Mouse (Mus musculus) G1E (cell line): ENCODE measurements around the gene Rccd1. TPM values are rescaled to one million over a fixed set of nuclear protein-coding genes. Genes with fewer than 3 reads are reported as not detected.

Experiments used
- ATAC-seq: 2 replicates; pipeline ENCODE4 v1.8.0; 2016; ENCODE audit warnings: mild to moderate bottlenecking; ENCODE audit not compliant: insufficient number of reproducible peaks, poor library complexity, low FRiP score, severe bottlenecking; ENCODE audit errors: extremely low read depth
- DNase-seq: peaks from one replicate; pipeline ENCODE4 v3.0.0; 2012; ENCODE audit warnings: low spot score
- H3K27me3 ChIP-seq: 2 replicates; pipeline ENCODE4 v1.6.1; 2012; ENCODE audit warnings: mild to moderate bottlenecking, low read length, inconsistent platforms; ENCODE audit not compliant: insufficient read depth
- H3K36me3 ChIP-seq: replicated peaks from 2 replicates; pipeline ENCODE3; 2012; ENCODE audit warnings: mild to moderate bottlenecking, inconsistent platforms
- H3K4me1 ChIP-seq: 2 replicates; pipeline ENCODE4 v1.6.1; 2012; ENCODE audit warnings: low read depth, low read length, inconsistent platforms, mixed read lengths; ENCODE audit not compliant: insufficient read depth
- H3K4me3 ChIP-seq: 2 replicates; pipeline ENCODE4 v1.5.1; 2012; ENCODE audit warnings: low read depth, mild to moderate bottlenecking, inconsistent platforms, low read length, moderate library complexity, mixed read lengths
- H3K9me3 ChIP-seq: replicated peaks from 2 replicates; pipeline ENCODE4 v1.6.1; 2012; ENCODE audit warnings: inconsistent platforms
- CTCF ChIP-seq: IDR thresholded peaks from 2 replicates; pipeline ENCODE4 v1.5.1; 2012; ENCODE audit warnings: low read depth, low read length, inconsistent platforms, mixed read lengths
- GATA1 ChIP-seq: IDR thresholded peaks from 2 replicates; pipeline ENCODE4 v1.6.1; 2012; ENCODE audit warnings: borderline replicate concordance, low read length, inconsistent platforms, mixed read lengths
- GATA2 ChIP-seq: IDR thresholded peaks from 2 replicates; pipeline ENCODE4 v1.6.1; 2012; ENCODE audit warnings: low read depth, low read length, inconsistent platforms, borderline replicate concordance
- POLR2AphosphoS5 ChIP-seq: IDR thresholded peaks from 2 replicates; pipeline ENCODE4 v1.6.1; 2012; ENCODE audit warnings: low read depth, low read length, inconsistent platforms; ENCODE audit not compliant: insufficient replicate concordance
- TAL1 ChIP-seq: conservative IDR thresholded peaks from 2 replicates; pipeline ENCODE4 v1.6.1; 2012; ENCODE audit warnings: low read depth, low read length, inconsistent platforms, mixed read lengths
- polyA plus RNA-seq: library from polyadenylated mRNA; stranded (reverse); fragments of >175 nt; gene quantifications from 2 replicates; pipeline ENCODE4 v1.2.3, GENCODE M21; 2012
- total RNA-seq, 2 experiments: library from RNA; stranded (forward) in 1 of 2; stranded (reverse) in 1 of 2; fragments of 200-1000 nt in 1 of 2; fragments of >200 nt in 1 of 2; fragmentation: Nextera tagmentation in 1 of 2; gene quantifications; 2 replicates each; pipeline ENCODE4 v1.2.3; 2014 to 2017

Rccd1 gene
- total and polyA plus RNA-seq, 3 experiments, result 14.3 to 27.8 (median 25.8) TPM

DNA sequence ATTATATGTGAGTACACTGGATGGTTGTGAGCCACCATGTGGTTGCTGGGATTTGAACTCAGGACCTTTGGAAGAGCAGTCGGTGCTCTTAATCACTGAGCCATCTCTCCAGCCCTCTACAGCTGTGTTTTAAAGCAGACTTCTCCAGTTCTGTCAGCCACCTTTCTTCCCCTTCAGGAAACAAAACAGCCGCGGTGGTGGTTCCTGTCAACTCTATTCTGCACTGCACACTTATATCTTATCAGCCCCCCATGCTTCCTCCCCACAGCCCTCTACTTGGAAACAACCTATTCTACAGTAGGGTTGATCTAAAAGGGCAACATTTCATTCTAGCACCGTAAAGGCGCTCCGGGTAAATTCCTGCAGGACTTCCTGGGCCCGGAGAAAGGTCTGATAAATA lies 77.4 kb downstream of the Rccd1 start:
- no peak for ATAC-seq
- H3K9me3 ChIP-seq, result peaks cover 4% of the 10 kb centered on the region

DNA sequence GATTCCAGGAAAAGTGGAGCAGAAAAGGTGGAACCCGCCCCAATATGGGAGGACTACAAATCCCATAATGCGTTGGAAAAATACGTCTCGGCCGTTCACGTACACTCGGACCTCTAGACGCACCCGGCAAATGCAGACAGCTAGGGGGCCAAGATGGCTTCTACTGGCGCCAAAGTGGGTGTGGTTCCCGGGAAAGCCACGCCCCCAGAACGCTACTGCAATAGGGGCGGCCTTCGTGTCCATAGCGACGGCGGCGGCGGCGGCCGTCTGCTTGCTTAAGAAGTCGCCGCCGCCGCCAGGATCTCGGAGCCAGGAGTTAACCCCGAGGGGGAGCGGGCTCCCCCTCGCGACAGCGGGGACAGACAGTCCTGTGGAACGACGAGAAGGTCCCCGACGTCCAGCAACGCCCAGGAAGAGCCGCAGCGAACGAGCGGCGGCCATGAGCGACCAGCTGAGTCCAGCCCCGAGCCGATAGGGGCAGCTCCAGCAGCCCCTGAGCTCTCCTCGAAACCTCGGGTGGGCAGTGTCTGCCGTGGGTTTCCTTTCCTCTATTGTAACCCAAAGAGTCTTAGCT lies 78.0 kb downstream of the Rccd1 start, which contains the start of gene Ttll13:
TSS of gene Ttll13 (plus strand) at position 229 of the 574 bp plus-strand sequence.
- H3K36me3 ChIP-seq, result peaks cover 13% of the 10 kb centered on the region
- peaks cover 16% of the 10 kb centered on the region for H3K4me1 ChIP-seq
- no peaks in the 10 kb centered on the region; the same call in 1 of the 2 replicates for H3K27me3 ChIP-seq
- DNase-seq (peak; percentile 84), ATAC-seq (peak; percentile 98)
- TF ChIP-seq POLR2AphosphoS5, result no peak
- no peak for TF ChIP-seq TAL1
- TF ChIP-seq CTCF, result no peak
- no peak for TF ChIP-seq GATA1
- TF ChIP-seq GATA2, result no peak
- peaks cover 4% of the 10 kb centered on the region for H3K9me3 ChIP-seq
- peak within 1 kb of the TSS; percentile 78 for H3K4me3 ChIP-seq

More for the DNA sequence above, 77.4 kb downstream of the Rccd1 start:
- DNase-seq, result no peak
- Histone ChIP-seq H3K27me3 (no peaks in the 10 kb centered on the region; the same call in 1 of the 2 replicates), H3K36me3 (peaks cover 7% of the 10 kb centered on the region), H3K4me3 (no peak overlapping the region; the same call in 1 of the 2 replicates), H3K4me1 (peaks cover 18% of the 10 kb centered on the region)
- TF ChIP-seq POLR2AphosphoS5 (no peak), GATA2 (no peak), TAL1 (no peak), GATA1 (no peak), CTCF (no peak)

DNA sequence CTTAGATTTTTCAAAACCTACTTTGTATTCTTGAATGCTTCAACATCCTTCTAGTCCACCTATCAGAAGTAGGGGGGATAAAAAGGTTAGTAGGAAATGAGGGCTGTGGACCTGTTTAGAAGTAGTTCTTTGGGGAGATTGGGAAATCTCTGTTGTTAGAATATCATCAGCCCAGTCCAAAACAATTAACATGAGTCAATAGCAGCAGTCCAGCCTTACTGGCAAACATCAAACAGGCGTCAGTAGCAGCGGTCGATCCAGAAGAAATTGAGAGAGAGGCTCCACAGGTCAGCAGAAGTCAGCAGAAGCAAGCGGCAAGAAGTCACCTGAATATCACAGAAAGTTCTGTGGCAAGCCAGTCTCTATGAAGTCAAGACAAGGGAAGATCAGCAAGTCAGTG lies 79.4 kb downstream of the Rccd1 start:
- H3K27me3 ChIP-seq, result no peaks in the 10 kb centered on the region; the same call in 1 of the 2 replicates
- TF ChIP-seq POLR2AphosphoS5 (no peak), GATA2 (no peak), CTCF (no peak), TAL1 (no peak), GATA1 (no peak)
- DNase-seq, result no peak
- H3K9me3 ChIP-seq, result peaks cover 4% of the 10 kb centered on the region
- ATAC-seq, result no peak
- H3K36me3 ChIP-seq, result peaks cover 26% of the 10 kb centered on the region
- no peak overlapping the region for H3K4me3 ChIP-seq
- peaks cover 8% of the 10 kb centered on the region for H3K4me1 ChIP-seq

Other genes starting within 250 kb of the Rccd1 start
- 58.5 and 87.5 TPM in 2 replicates for gene Idh2, start 209.1 kb downstream of the Rccd1 start, total RNA-seq (2014; fragmentation: Nextera tagmentation)
- 98.7 and 106 TPM in 2 replicates for gene Idh2, start 209.1 kb downstream of the Rccd1 start, total RNA-seq (2017)
- 90.0 and 114 TPM in 2 replicates for gene Idh2, start 209.1 kb downstream of the Rccd1 start, polyA plus RNA-seq
- 35.6 and 69.0 TPM in 2 replicates for gene Sema4b, start 137.6 kb downstream of the Rccd1 start, total RNA-seq (2014; fragmentation: Nextera tagmentation)
- 21.7 and 23.9 TPM in 2 replicates for gene Sema4b, start 137.6 kb downstream of the Rccd1 start, total RNA-seq (2017)
- gene Sema4b, start 137.6 kb downstream of the Rccd1 start, polyA plus RNA-seq, result 19.0 and 26.5 TPM in 2 replicates
- gene Cib1, start 91.6 kb downstream of the Rccd1 start, total RNA-seq (2014; fragmentation: Nextera tagmentation), result 35.2 and 44.2 TPM in 2 replicates
- gene Cib1, start 91.6 kb downstream of the Rccd1 start, total RNA-seq (2017), result 82.9 and 124 TPM in 2 replicates
- 43.6 and 49.6 TPM in 2 replicates for gene Cib1, start 91.6 kb downstream of the Rccd1 start, polyA plus RNA-seq
- 10.2 and 14.1 TPM in 2 replicates for gene Gdpgp1, start 91.6 kb downstream of the Rccd1 start, total RNA-seq (2014; fragmentation: Nextera tagmentation)
- gene Gdpgp1, start 91.6 kb downstream of the Rccd1 start, total RNA-seq (2017), result 5.9 and 6.2 TPM in 2 replicates
- gene Gdpgp1, start 91.6 kb downstream of the Rccd1 start, polyA plus RNA-seq, result 3.7 and 3.8 TPM in 2 replicates
- 1.5 and 3.7 TPM in 2 replicates for gene Ttll13, start 78.1 kb downstream of the Rccd1 start, total RNA-seq (2014; fragmentation: Nextera tagmentation)
- 0.35 and 3.3 TPM in 2 replicates for gene Ttll13, start 78.1 kb downstream of the Rccd1 start, total RNA-seq (2017)
- gene Ttll13, start 78.1 kb downstream of the Rccd1 start, polyA plus RNA-seq, result 0.13 and 0.26 TPM in 2 replicates
- gene Ngrn, start 63.2 kb downstream of the Rccd1 start, total RNA-seq (2014; fragmentation: Nextera tagmentation), result 40.6 and 61.3 TPM in 2 replicates
- gene Ngrn, start 63.2 kb downstream of the Rccd1 start, total RNA-seq (2017), result 76.2 and 82.7 TPM in 2 replicates
- 41.9 and 43.6 TPM in 2 replicates for gene Ngrn, start 63.2 kb downstream of the Rccd1 start, polyA plus RNA-seq
- 50.7 and 77.5 TPM in 2 replicates for gene Vps33b, start 54.8 kb downstream of the Rccd1 start, total RNA-seq (2014; fragmentation: Nextera tagmentation)
- 29.7 and 33.2 TPM in 2 replicates for gene Vps33b, start 54.8 kb downstream of the Rccd1 start, total RNA-seq (2017)
- gene Vps33b, start 54.8 kb downstream of the Rccd1 start, polyA plus RNA-seq, result 4.1 and 4.3 TPM in 2 replicates
- 188 and 229 TPM in 2 replicates for gene Prc1, start 30.0 kb downstream of the Rccd1 start, total RNA-seq (2014; fragmentation: Nextera tagmentation)
- gene Prc1, start 30.0 kb downstream of the Rccd1 start, total RNA-seq (2017), result 158 and 161 TPM in 2 replicates
- gene Prc1, start 30.0 kb downstream of the Rccd1 start, polyA plus RNA-seq, result 13.4 and 14.6 TPM in 2 replicates
- gene Unc45a, start 16.6 kb upstream of the Rccd1 start, total RNA-seq (2014; fragmentation: Nextera tagmentation), result 14.9 and 19.9 TPM in 2 replicates
- gene Unc45a, start 16.6 kb upstream of the Rccd1 start, total RNA-seq (2017), result 24.1 and 27.1 TPM in 2 replicates
- gene Unc45a, start 16.6 kb upstream of the Rccd1 start, polyA plus RNA-seq, result 37.4 and 39.0 TPM in 2 replicates
- 64.8 and 66.3 TPM in 2 replicates for gene Hddc3, start 18.6 kb upstream of the Rccd1 start, total RNA-seq (2014; fragmentation: Nextera tagmentation)
- gene Hddc3, start 18.6 kb upstream of the Rccd1 start, total RNA-seq (2017), result 114 and 124 TPM in 2 replicates
- 48.9 and 55.0 TPM in 2 replicates for gene Hddc3, start 18.6 kb upstream of the Rccd1 start, polyA plus RNA-seq
- gene Man2a2, start 46.9 kb upstream of the Rccd1 start, total RNA-seq (2014; fragmentation: Nextera tagmentation), result 58.7 and 63.1 TPM in 2 replicates
- gene Man2a2, start 46.9 kb upstream of the Rccd1 start, total RNA-seq (2017), result 49.3 and 57.3 TPM in 2 replicates
- gene Man2a2, start 46.9 kb upstream of the Rccd1 start, polyA plus RNA-seq, result 31.7 and 37.0 TPM in 2 replicates
- gene Fes, start 63.5 kb upstream of the Rccd1 start, total RNA-seq (2014; fragmentation: Nextera tagmentation), result 1.5 and 2.7 TPM in 2 replicates
- gene Fes, start 63.5 kb upstream of the Rccd1 start, total RNA-seq (2017), result 5.4 TPM in 2 replicates
- gene Fes, start 63.5 kb upstream of the Rccd1 start, polyA plus RNA-seq, result 3.4 and 4.9 TPM in 2 replicates
- 25.1 and 26.0 TPM in 2 replicates for gene Furin, start 81.0 kb upstream of the Rccd1 start, total RNA-seq (2014; fragmentation: Nextera tagmentation)
- 16.2 and 21.3 TPM in 2 replicates for gene Furin, start 81.0 kb upstream of the Rccd1 start, total RNA-seq (2017)
- gene Furin, start 81.0 kb upstream of the Rccd1 start, polyA plus RNA-seq, result 30.4 and 33.0 TPM in 2 replicates
- gene Blm, start 210.7 kb upstream of the Rccd1 start, total RNA-seq (2014; fragmentation: Nextera tagmentation), result 198 and 220 TPM in 2 replicates
- gene Blm, start 210.7 kb upstream of the Rccd1 start, total RNA-seq (2017), result 76.4 and 89.2 TPM in 2 replicates
- 81.8 and 96.9 TPM in 2 replicates for gene Blm, start 210.7 kb upstream of the Rccd1 start, polyA plus RNA-seq